In the genomic region with DNA sequence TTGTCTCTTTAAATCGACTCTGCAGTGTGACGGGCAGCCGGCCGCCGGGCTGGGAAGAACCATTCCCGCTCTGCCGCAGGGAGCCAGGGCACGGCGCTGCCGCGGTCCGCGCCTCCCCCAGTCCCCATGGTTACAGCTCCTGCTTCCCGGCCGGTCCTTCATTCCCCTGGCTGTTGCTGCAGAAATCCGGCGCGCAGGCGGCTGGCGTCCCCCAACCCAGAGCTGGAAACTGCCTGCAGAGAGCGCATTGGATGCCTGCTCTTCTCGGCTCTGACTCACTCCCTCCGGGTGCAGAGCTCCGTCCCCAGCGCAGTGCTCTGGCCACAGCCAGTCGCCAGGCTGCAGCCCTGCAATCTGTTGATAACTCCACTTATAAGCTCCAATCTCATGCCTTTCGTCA, we compare ENCODE assay signal across 9 mouse cellular contexts. TPM values are rescaled to one million over a fixed set of nuclear protein-coding genes. Genes with fewer than 3 reads are reported as not detected.
DNase-seq lines count a peak whose midpoint lies in the region; ATAC-seq and TF ChIP-seq lines count a peak whose summit lies in the region.
"Had no signal": no experiment of that assay in that cellular context is flagged by ENCODE, and none has a peak within 500 bp of the region (broad histone marks: within the 10 kb centered on the region; RNA-seq: fewer than 3 reads in every experiment).

A gene (plus strand): TSS at position 139 of the 400 bp plus-strand sequence.

- DNase-seq in WW6 (ENCODE audit: low read depth, low spot score): peak; percentile 42
- DNase-seq in cerebellum, postnatal 10 days: peak; percentile 83 to 89
- DNase-seq in frontal cortex, postnatal 10 days (ENCODE audit: low spot score in 2 of 2): peak; percentile 87 to 90
- peak; percentile 89 for DNase-seq in hindbrain, embryonic 10.5 days (ENCODE audit: low spot score)
- peak; percentile 89 to 90 for DNase-seq in left cerebral cortex, adult 2 months (ENCODE audit: extremely low spot score in 1 of 2, low spot score in 2 of 2)
- peak; percentile 93 for DNase-seq in midbrain, postnatal 0 days (ENCODE audit: low spot score)
- peak; percentile 58 for DNase-seq in testis, postnatal 10 days (ENCODE audit: low spot score)
- DNase-seq in spleen, postnatal 4 days (ENCODE audit: low spot score in 2 of 2): no peak

- intact Hi-C loops in left cerebral cortex, adult 2 months (cut with DNase I): loop anchor here (10.0 kb wide), 1 partner anchor 129 kb away; no protein-coding TSS in a partner anchor

- under 1% methylated on average over 27 of the region's 27 CpGs for WGBS in hindbrain, embryonic 10.5 days
- 0% methylated on average over 27 of the region's 27 CpGs for WGBS in midbrain, postnatal 0 days

- H3K9me3 ChIP-seq in hindbrain, embryonic 10.5 days: no peaks in the 10 kb centered on the region
- H3K9me3 ChIP-seq in midbrain, postnatal 0 days (ENCODE audit: low read length): no peaks in the 10 kb centered on the region

- H3K36me3 ChIP-seq in hindbrain, embryonic 10.5 days: no peaks in the 10 kb centered on the region
- H3K36me3 ChIP-seq in midbrain, postnatal 0 days (ENCODE audit: insufficient read depth, low read length): no peaks in the 10 kb centered on the region

- peak within 1 kb of the TSS; percentile 43 for H3K4me3 ChIP-seq in hindbrain, embryonic 10.5 days
- H3K4me3 ChIP-seq in left cerebral cortex, adult 2 months: peak within 1 kb of the TSS; percentile 72
- peak within 1 kb of the TSS; percentile 36 for H3K4me3 ChIP-seq in midbrain, postnatal 0 days (ENCODE audit: low read depth, low read length)

- H3K27me3 ChIP-seq in hindbrain, embryonic 10.5 days (ENCODE audit: insufficient read depth, poor library complexity, severe bottlenecking): peaks cover 43% of the 10 kb centered on the region
- no peaks in the 10 kb centered on the region for H3K27me3 ChIP-seq in midbrain, postnatal 0 days (ENCODE audit: insufficient read depth, low read length)

- H3K4me1 ChIP-seq in hindbrain, embryonic 10.5 days (replicated peaks): peaks cover 58% of the 10 kb centered on the region
- H3K4me1 ChIP-seq in midbrain, postnatal 0 days (ENCODE audit: insufficient read depth, low read length): peaks cover 42% of the 10 kb centered on the region

- no peak; the same call in 1 of the 2 replicates for TF ChIP-seq CTCF in left cerebral cortex, adult 2 months (IDR thresholded peaks at IDR 0.05)
- TF ChIP-seq CTCF in midbrain, postnatal 0 days (IDR thresholded peaks at IDR 0.05): peak; percentile 57

- H3K27ac ChIP-seq in hindbrain, embryonic 10.5 days: peak within 1 kb of the TSS; percentile 82
- H3K27ac ChIP-seq in left cerebral cortex, adult 2 months: peak within 1 kb of the TSS; percentile 92
- peak within 1 kb of the TSS; percentile 77 for H3K27ac ChIP-seq in midbrain, postnatal 0 days (ENCODE audit: low read depth, low read length)

- peak; percentile 91 for ATAC-seq in midbrain, postnatal 0 days (ENCODE audit: low FRiP score)

- peak within 1 kb of the TSS; percentile 64 for H3K4me2 ChIP-seq in midbrain, postnatal 0 days (ENCODE audit: low read depth, low read length, poor library complexity, severe bottlenecking)

- peak within 1 kb of the TSS; percentile 61 for H3K9ac ChIP-seq in midbrain, postnatal 0 days (replicated peaks; ENCODE audit: low read length, poor library complexity, severe bottlenecking)

RNA-seq across cellular contexts. Expression of the gene that starts here (rescaled TPM):
- 8.2 and 19.2 TPM in 2 replicates for polyA plus RNA-seq in hindbrain, embryonic 10.5 days (2016; fragmentation: Nextera tagmentation; extraction: Ambion mirVana)
- 10 to 100 TPM; 59.2 to 61.7 TPM for total RNA-seq in left cerebral cortex, adult 2 months (2021)
- total RNA-seq in midbrain, postnatal 0 days (2014; rRNA removed): 22.0 and 27.8 TPM in 2 replicates
- 47.6 and 55.3 TPM in 2 replicates for polyA plus RNA-seq in midbrain, postnatal 0 days (2015; fragmentation: Nextera tagmentation; extraction: Ambion mirVana)
- total RNA-seq: common myeloid progenitor, adult 5-6 weeks had no signal

Comparison
In these comparisons a context has a peak if more than half of its experiments do, and no peak if none do; other contexts are left out.
1. DNase-seq: peak in WW6 (single experiment), cerebellum, postnatal 10 days (2 of 2), frontal cortex, postnatal 10 days (2 of 2), hindbrain, embryonic 10.5 days (single experiment), left cerebral cortex, adult 2 months (2 of 2), midbrain, postnatal 0 days (single experiment) and testis, postnatal 10 days (single experiment); none in spleen, postnatal 4 days (0 of 2).
2. Peak in every context shown above with its lines, with median percentiles within 50 percentile points of each other: H3K27ac ChIP-seq and H3K4me3 ChIP-seq.